Mouse (Mus musculus) embryonic fibroblast, embryonic 13.5 days (primary cell): ENCODE results near the gene Gm4881.

Experiments
- CTCF ChIP-seq: IDR thresholded peaks from 2 replicates; pipeline ENCODE4 v1.5.1; 2011; ENCODE audit warnings: mild to moderate bottlenecking, control low read depth, low read length, moderate library complexity, borderline replicate concordance; ENCODE audit not compliant: insufficient read depth
- POLR2A ChIP-seq: IDR thresholded peaks from 2 replicates; pipeline ENCODE4 v1.6.1; 2011; ENCODE audit warnings: low read depth, mild to moderate bottlenecking, control low read depth, low read length, moderate library complexity

DNA sequence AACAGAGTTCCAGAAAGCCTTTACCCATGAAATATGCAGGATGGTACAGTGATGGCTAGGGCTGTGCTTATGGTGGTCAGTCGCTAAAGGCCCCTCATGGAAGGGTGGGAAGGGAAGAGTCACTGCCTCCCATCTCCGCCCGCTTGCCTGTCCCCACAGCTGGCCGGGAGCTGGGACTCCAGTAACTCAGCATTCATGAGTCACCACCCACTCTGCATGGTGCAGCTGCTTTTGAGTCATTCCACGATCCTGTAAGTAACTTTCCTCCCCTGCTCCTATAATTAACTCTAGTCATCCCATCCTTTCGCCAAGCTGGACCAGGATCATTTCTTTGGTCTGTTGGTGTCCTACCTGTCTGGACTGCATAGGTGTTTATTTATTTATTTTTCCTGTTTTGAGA, 48.8 kb upstream of the Gm4881 start:
- TF ChIP-seq POLR2A (no peak), CTCF (no peak)
